Mouse (Mus musculus) stomach, embryonic 14.5 days (tissue): ENCODE data around the gene Nsf. TPM values are rescaled to one million over a fixed set of nuclear protein-coding genes. Genes with fewer than 3 reads are reported as not detected.

Experiments
- ATAC-seq: fragments of 200-750 bp; cut with Nextera tagmentation; 2 replicates; pipeline ENCODE4 v1.8.0; 2017; ENCODE audit warnings: low read depth, moderate TSS enrichment; ENCODE audit not compliant: insufficient number of reproducible peaks, insufficient read depth, low FRiP score
- H3K27ac ChIP-seq: fragments of 300-500 bp; sonication (generic); 2 replicates; pipeline ENCODE4 v1.5.1; 2014; ENCODE audit warnings: mild to moderate bottlenecking, low read length, moderate library complexity, mixed read lengths
- H3K27me3 ChIP-seq: fragments of 300-500 bp; sonication (generic); 2 replicates; pipeline ENCODE4 v1.6.1; 2014; ENCODE audit warnings: low read length, control low read depth, mixed read lengths; ENCODE audit not compliant: control insufficient read depth, insufficient read depth
- H3K36me3 ChIP-seq: fragments of 300-500 bp; sonication (generic); 2 replicates; pipeline ENCODE4 v1.6.1; 2014; ENCODE audit warnings: mild to moderate bottlenecking, control low read depth, low read length, moderate library complexity, mixed read lengths; ENCODE audit not compliant: control insufficient read depth, insufficient read depth
- H3K4me1 ChIP-seq: fragments of 300-500 bp; sonication (generic); 2 replicates; pipeline ENCODE4 v1.6.1; 2014; ENCODE audit warnings: low read length, control low read depth, mixed read lengths; ENCODE audit not compliant: control insufficient read depth, insufficient read depth
- H3K4me2 ChIP-seq: fragments of 300-500 bp; sonication (generic); replicated peaks from 2 replicates; pipeline ENCODE4 v1.6.1; 2014; ENCODE audit warnings: low read depth, low read length, control low read depth
- H3K4me3 ChIP-seq: fragments of 300-500 bp; sonication (generic); 2 replicates; pipeline ENCODE4 v1.5.1; 2014; ENCODE audit warnings: low read depth, low read length, control low read depth
- H3K9ac ChIP-seq: fragments of 300-500 bp; sonication (generic); replicated peaks from 2 replicates; pipeline ENCODE4 v1.6.1; 2014; ENCODE audit warnings: low read depth, mild to moderate bottlenecking, control low read depth, low read length, moderate library complexity, mixed read lengths
- H3K9me3 ChIP-seq: fragments of 300-500 bp; sonication (generic); 2 replicates; pipeline ENCODE4 v1.6.1; 2016; ENCODE audit warnings: low read depth, low read length, control low read depth; ENCODE audit not compliant: control insufficient read depth
- WGBS: fragments of 180-500 bp; shearing (Covaris S2); extraction: QIAGEN DNeasy Blood & Tissue Kit; methylation state at CpG from one replicate; pipeline ENCODE4 v1.1.7; 2014; 5-methylcytosine and 5-hydroxymethylcytosine counted together
- polyA plus RNA-seq: library from polyadenylated mRNA; unstranded; fragments of >200 nt; fragmentation: Nextera tagmentation; extraction: Ambion mirVana; gene quantifications from 2 replicates; pipeline ENCODE4 v1.2.1, GENCODE M21; 2014

The Nsf gene
- polyA plus RNA-seq: 43.5 and 46.9 TPM in 2 replicates

DNA sequence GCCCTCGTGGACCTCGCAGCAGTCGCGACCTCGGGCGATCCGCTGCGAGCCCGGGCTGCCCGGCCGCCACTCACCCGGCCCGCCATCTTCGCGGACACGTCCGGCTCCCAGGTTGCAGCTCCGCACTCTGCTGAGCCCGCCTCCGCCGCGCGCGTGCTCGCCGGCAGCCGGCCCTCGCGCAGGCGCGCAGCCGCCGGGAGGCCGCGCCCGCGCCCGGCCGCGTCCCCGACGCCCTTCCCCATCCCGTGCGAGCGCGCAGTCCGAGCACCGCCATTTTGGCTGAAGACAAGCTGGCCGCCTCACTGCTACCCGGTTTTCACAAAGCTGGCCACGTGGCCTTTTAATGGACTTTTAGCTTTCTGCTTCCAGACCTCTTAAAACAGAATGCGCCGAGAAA, at the start of gene Nsf:
TSS of gene Nsf (minus strand) at position 161 of the 397 bp plus-strand sequence.
- H3K4me1 ChIP-seq: 0 out of 2 replicates have a peak, but pooled peaks cover 8% of the 10 kb centered on the region
- peak within 1 kb of the TSS; percentile 67 for H3K4me3 ChIP-seq
- ATAC-seq: peak; percentile 95
- under 1% methylated on average over 53 of the region's 53 CpGs for WGBS
- H3K27ac ChIP-seq: no peak within 1 kb of the TSS
- no peaks in the 10 kb centered on the region for H3K9me3 ChIP-seq
- H3K9ac ChIP-seq: peak within 1 kb of the TSS; percentile 64
- no peaks in the 10 kb centered on the region for H3K27me3 ChIP-seq
- no peaks in the 10 kb centered on the region for H3K36me3 ChIP-seq
- H3K4me2 ChIP-seq: peak within 1 kb of the TSS; percentile 54

DNA sequence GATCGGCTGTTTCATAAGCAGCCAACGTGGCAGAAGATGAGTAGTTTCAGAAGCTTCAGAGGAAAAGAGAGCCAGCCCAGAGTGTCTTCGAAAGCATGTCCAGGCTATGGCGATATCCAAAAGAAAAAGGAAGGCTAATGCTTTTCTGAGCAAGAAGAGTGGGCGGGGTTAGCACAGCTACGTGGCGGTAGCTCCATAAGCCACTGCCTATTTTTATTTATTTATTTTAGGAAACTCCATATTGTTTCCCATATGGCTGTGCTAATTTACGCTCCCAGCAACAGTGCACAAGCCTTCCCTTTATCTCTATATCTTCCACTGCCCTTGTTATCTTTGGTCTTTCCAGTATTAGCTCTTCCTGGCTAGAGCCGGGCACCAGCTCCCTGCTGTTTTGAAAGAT, 49.5 kb upstream of the Nsf start:
- no peak overlapping the region for H3K4me2 ChIP-seq
- no peaks in the 10 kb centered on the region for H3K27me3 ChIP-seq
- WGBS: 67% methylated on average over 9 of the region's 9 CpGs
- no peak for ATAC-seq
- H3K9me3 ChIP-seq: no peaks in the 10 kb centered on the region
- H3K4me3 ChIP-seq: no peak overlapping the region
- H3K4me1 ChIP-seq: no peaks in the 10 kb centered on the region
- no peak overlapping the region for H3K9ac ChIP-seq
- H3K27ac ChIP-seq: no peak overlapping the region
- H3K36me3 ChIP-seq: no peaks in the 10 kb centered on the region

DNA sequence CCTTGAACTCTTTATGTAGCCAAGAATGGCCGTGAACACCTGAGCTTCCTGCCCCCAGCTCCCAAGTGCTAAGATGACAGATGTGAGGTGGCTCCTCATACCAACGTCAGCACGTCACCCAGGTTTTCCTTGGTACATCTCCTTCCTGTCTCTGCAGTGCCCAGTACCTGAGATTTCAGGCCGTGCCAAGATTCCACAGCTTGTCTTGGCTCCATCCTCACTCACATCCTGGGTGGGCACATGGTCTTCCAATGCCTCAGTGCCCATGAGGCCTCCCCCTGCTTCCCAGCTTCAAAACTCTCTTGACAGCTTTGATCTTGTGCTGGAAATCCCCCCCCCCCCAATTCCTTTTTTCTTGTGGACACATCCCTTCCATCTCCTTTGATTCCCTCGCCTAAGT, 48.3 kb upstream of the Nsf start:
- Histone ChIP-seq H3K27ac (no peak overlapping the region), H3K27me3 (no peaks in the 10 kb centered on the region), H3K9ac (no peak overlapping the region), H3K36me3 (no peaks in the 10 kb centered on the region), H3K4me3 (no peak overlapping the region), H3K9me3 (no peaks in the 10 kb centered on the region), H3K4me1 (no peaks in the 10 kb centered on the region), H3K4me2 (no peak overlapping the region)
- ATAC-seq: no peak
- 73% methylated on average over 5 of the region's 5 CpGs for WGBS

DNA sequence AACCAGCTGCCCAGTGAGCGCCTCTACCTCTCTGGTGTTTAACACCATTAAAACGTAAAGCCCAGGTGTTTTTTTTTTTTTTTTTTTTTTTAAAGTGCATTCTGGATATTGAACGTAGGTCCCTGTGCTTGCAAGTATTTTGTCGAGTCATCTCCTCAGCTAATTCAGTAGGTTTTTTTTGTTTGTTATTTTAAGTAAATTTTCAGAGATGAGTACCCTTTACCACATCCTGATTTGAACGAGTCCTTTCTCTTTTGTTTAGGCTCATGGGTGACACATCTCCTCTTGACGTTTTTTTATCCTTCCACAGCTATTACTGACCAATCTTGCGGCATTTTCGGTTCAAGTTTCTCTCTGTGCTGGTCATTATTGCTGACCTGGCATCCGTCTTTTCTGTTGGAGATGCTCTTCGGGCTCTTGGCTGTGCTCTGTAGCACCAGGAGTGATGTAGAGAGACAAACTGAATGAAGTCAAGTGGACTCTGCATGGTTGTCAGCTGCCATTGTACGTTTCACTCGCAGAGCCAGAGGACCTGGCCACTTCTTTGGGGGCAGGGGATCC, 47.6 kb upstream of the Nsf start:
- Histone ChIP-seq H3K27me3 (no peaks in the 10 kb centered on the region), H3K4me2 (no peak overlapping the region), H3K4me1 (no peaks in the 10 kb centered on the region), H3K36me3 (no peaks in the 10 kb centered on the region), H3K9ac (no peak overlapping the region), H3K4me3 (no peak overlapping the region), H3K9me3 (no peaks in the 10 kb centered on the region), H3K27ac (no peak overlapping the region)
- 73% methylated on average over 12 of the region's 12 CpGs for WGBS
- ATAC-seq: no peak

DNA sequence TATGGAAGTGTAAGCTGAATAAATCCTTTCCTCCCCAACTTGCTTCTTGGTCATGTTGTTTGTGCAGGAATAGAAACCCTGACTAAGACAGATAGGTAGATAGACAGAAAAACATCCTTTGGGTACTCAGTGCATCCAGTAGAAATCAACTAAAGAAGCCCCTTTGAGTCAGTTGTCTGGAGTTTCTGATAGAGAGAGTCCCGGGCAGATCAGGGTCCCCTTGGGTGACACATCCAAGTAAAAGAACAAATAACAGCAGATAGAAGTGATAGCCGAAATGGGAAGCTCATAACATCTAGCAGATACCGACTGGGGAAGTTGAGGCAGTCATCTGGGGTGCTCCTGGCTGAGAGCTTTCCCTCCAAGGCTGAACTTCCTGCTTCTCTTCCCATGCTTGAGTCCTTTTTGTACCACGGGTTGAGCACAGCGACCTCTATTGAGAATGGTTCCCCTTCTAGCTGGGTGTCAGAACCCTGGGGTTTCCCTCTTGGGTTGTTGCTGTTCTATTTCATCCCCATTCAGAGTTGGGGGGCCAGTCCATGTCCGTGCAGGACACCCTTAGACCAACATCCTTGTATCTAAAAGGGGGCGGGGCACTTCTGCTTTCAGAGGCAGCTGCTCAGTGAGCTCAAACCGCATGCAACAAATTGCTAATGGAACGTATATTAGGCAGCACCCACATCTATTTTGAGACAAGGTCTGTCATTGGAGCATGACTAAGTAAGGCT, 47.0 kb upstream of the Nsf start:
- Histone ChIP-seq H3K4me2 (no peak overlapping the region), H3K36me3 (no peaks in the 10 kb centered on the region), H3K9me3 (no peaks in the 10 kb centered on the region), H3K4me1 (no peaks in the 10 kb centered on the region), H3K9ac (no peak overlapping the region), H3K27me3 (no peaks in the 10 kb centered on the region), H3K27ac (no peak overlapping the region), H3K4me3 (no peak overlapping the region)
- ATAC-seq: no peak
- WGBS: 64% methylated on average over 9 of the region's 9 CpGs

DNA sequence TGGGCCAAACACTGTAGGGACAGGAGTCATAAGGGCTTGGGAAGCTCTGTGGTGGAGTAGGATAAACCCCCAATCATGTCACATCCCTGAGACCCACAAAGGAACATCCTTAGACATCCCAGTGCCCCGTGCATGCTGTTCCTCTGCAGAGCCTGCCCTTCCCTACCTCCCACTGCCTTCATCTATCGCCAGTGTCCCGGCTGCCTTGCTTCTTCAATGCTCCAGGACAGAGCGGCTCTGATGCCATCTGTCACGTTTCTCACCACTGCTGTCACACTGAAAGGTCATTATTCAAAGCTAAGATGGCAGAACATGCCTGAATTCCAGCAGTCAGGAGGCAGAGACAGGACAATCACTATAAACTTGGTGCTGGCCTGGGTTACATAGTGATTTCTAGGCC, 44.9 kb upstream of the Nsf start:
- WGBS: 72% methylated on average over 5 of the region's 5 CpGs
- no peak for ATAC-seq
- H3K4me2 ChIP-seq: no peak overlapping the region
- no peaks in the 10 kb centered on the region for H3K9me3 ChIP-seq
- H3K36me3 ChIP-seq: no peaks in the 10 kb centered on the region
- H3K4me1 ChIP-seq: no peaks in the 10 kb centered on the region
- H3K27me3 ChIP-seq: no peaks in the 10 kb centered on the region
- no peak overlapping the region for H3K9ac ChIP-seq
- H3K27ac ChIP-seq: no peak overlapping the region
- no peak overlapping the region for H3K4me3 ChIP-seq

DNA sequence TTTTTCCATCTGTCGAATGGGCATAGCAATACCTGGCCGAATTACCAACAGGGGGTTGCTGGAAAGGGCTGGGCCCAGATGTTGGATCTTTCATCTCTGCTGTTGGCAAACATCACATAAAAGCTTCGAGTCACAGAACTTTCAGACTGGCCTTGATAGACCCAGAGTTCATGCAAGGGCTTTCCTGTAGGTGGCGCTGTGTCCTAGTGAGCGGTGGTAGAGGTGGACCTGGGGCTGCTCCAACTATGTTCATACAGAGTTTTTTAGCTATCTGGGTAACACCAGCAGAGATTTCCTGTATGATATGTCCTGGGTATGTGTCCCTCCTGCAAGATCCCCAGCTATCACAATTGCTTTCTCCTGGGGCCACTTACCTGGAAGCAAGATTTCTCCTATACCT, 43.5 kb upstream of the Nsf start:
- no peaks in the 10 kb centered on the region for H3K4me1 ChIP-seq
- no peak for ATAC-seq
- H3K4me3 ChIP-seq: no peak overlapping the region
- H3K27ac ChIP-seq: no peak overlapping the region
- 19% methylated on average over 5 of the region's 5 CpGs for WGBS
- no peak overlapping the region for H3K4me2 ChIP-seq
- no peak overlapping the region for H3K9ac ChIP-seq
- no peaks in the 10 kb centered on the region for H3K36me3 ChIP-seq
- H3K9me3 ChIP-seq: no peaks in the 10 kb centered on the region
- H3K27me3 ChIP-seq: no peaks in the 10 kb centered on the region

DNA sequence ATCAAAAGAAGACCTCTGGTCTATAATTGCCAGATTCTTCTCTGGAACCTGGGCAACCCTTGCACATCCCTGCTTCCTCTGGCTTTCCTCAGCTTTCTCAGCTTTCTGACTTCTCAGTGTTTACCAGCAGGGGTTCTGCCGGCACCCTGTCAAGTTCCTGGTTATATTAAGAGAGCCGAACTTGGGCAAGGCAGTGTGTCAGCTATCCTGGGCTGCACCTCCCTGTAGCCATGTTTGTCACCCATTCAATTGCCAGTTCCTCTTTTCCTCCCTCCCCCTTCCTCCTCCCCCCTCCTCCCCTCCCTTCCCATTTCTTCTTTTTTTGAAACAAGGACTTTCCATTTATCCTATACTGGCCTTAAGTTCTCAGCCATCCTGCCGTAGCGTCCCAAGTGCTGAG, 38.8 kb upstream of the Nsf start:
- H3K9me3 ChIP-seq: no peaks in the 10 kb centered on the region
- WGBS: 72% methylated on average over 4 of the region's 4 CpGs
- no peak overlapping the region for H3K4me3 ChIP-seq
- no peaks in the 10 kb centered on the region for H3K27me3 ChIP-seq
- H3K36me3 ChIP-seq: no peaks in the 10 kb centered on the region
- no peaks in the 10 kb centered on the region for H3K4me1 ChIP-seq
- H3K27ac ChIP-seq: no peak overlapping the region
- no peak for ATAC-seq
- no peak overlapping the region for H3K4me2 ChIP-seq
- H3K9ac ChIP-seq: no peak overlapping the region
